Mouse (Mus musculus) heart, adult 8-10 months (tissue): ENCODE data around the gene Ninl. TPM values are rescaled to one million over a fixed set of nuclear protein-coding genes. Genes with fewer than 3 reads are reported as not detected.

Experiments used
- DNase-seq: peaks from one replicate; pipeline ENCODE4 v3.0.0; 2022; ENCODE audit warnings: low spot score
- total RNA-seq, 4 experiments: library from RNA; stranded (reverse); gene quantifications; 2 replicates each; pipeline ENCODE4 v1.2.4; 2022

Ninl gene
- total RNA-seq: 1 to 10 TPM in 3 of 4 experiments, under 1 TPM in 1; 0.82 to 2.2 (median 1.9) TPM

GRCm38 (mm10) chr2:151039232-151039695 is at the start of gene Ninl, which contains the start of gene Nanp:
Gene Ninl (minus strand): TSS chr2:151039382.
Gene Nanp (minus strand): TSS chr2:151039398.
- peak; percentile 92 for DNase-seq

- DNase-seq: no peak
These were observed 17.5 kb upstream of the Ninl start for GRCm38 (mm10) chr2:151056637-151057036.

GRCm38 (mm10) chr2:151040411-151040810 is 1.2 kb upstream of the Ninl start:
- no peak for DNase-seq

DNA sequence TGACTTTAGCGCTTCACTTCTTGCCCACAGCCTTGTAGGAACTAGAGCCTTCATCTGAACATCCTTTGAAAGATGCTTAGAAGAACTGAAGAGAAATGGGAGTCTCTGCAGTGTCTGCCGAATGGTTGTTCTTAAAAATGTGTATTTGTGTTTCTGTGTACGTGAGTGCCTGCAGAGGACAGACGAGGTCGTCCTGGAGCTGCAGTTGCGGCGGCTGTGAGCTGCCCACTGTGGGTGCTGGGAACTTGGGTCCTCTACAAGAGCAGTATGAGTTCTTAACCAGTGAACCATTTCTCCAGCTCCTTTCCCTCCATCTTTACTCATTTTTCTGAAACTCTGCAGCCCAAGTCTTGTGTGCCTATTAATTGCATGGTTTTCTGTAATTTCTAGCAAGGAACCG is 544 bp upstream of the Ninl start:
- DNase-seq: no peak

DNA sequence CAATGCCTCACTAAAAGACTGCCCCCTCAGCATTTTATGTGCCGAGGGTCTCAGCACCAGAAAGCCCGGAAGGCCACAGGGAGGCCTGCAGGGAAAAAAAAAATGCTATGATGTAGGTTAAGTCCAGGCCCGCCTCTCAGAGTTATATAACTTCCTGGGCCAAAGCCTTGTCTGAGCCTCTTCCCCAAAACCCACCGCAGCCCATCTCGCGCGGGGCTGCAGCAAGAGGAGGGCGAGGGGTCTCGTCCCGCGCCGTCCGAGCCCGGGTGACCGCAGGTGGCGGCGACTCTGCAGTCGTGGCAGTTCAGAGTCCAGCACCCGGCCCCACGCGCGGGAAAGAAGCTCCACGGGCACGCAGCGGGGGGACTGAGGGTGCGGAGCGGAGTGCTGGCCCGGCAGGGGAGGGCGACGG is 365 bp downstream of the Ninl start:
- DNase-seq: no peak

DNA sequence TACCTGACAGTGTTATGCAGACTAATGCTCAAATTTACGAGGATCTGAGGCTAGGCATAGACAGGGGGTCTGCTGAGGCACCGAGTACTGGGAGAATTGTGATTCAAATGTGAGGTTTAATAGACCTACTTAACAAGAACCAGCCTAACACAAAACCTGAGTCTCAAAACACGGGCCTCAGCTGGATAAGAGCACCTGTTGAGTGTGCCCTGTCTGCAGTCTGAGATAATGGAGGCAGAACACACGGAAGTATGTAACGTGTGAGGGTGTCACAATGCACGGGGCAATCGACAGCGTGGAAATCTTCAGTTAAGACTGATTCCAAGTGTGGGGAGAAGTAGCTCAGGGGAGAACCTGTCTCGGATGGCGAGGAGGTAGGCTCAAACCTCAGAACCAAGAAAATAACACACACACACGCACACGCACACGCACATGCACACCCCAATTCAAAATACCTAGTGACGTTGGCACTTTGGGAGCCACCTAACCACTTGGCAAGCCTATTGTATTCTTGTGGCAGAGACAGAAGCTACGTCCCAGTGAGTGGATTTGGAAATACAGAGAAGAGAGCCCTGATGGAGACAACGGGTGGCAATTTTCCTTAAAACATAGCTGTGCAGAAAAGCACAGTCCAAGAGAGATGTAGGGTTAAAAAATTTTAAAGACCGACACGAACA is 1.2 kb downstream of the Ninl start:
- no peak for DNase-seq

DNA sequence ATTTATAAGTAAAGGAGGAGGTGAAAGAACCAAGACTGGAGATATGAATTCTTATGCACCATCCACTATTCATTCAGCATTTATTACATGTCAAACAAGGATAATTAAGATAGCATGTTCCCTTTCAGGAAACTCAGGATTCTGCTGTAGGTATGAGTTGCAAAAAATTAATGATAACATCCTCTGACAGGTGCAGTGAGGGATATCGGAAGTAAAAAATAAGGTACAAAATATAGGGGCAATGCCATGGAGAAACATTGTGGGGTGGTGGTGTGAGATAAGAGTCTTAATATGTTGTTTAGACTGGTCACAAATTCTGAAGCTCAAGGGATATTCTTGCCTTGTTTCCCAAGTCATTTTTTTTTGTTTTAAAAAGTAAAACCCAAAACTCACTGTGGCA is 1.9 kb downstream of the Ninl start:
- DNase-seq: no peak

DNA sequence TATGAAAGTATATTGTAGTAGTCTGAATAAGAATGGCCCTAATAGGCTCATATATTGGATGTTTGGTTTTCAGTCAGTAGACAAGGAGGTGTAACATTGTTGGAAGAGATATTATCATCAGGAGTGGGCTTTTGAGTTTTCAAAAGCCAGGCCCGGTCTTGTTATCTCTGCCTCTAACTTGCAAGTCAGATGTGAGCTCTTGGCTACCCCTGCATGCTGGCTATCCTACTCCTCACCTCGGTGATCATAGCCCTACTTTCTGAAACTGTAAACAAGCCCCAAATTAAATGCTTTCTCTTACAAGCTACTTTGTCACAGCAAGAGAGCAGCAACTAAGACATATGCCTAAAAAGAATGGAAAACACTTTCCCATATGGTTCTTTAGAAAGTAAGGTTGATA is 2.5 kb downstream of the Ninl start:
- DNase-seq: no peak

DNA sequence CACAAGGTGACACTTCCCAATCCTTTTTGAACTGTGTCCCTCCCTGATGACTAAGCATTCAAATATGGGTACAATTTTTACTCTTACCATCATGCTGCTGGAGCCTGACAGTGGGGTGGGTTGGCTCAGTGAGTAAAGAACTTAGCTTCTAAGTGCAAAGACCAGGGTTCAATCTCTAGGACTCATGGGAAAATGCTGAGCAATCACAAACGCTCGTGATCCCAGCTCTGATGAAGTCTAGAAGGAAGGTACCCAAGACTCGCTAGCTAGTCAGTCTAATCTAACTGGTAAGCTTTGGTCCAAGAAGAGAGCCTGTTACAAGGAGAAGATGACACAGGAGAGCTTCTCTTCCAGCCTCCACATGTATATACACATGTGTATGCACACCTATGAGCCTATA is 4.7 kb downstream of the Ninl start:
- no peak for DNase-seq

DNA sequence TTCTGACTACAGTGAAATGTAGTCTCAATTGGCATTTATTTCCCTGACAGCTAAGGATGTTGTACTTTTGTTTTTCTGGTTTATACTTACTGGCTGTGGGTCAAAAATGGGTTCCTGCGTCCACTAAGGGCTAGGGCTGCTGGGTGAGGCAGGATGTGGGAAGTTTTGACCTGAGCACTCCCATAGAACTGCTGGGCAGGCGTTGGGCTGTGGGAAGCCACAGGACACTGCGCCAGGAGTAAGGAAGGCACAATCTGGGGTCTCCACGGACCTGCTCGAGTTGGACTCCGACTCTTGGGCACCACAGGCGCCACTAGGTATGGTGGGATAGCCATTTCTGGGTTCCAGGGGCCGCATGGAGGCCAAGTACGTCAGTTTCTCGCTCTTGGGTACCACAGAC is 18.0 kb downstream of the Ninl start:
- no peak for DNase-seq

- no peak for DNase-seq
These were observed 23.9 kb downstream of the Ninl start for GRCm38 (mm10) chr2:151015316-151015715.

GRCm38 (mm10) chr2:151011273-151011672 is 27.9 kb downstream of the Ninl start:
- DNase-seq: no peak

DNA sequence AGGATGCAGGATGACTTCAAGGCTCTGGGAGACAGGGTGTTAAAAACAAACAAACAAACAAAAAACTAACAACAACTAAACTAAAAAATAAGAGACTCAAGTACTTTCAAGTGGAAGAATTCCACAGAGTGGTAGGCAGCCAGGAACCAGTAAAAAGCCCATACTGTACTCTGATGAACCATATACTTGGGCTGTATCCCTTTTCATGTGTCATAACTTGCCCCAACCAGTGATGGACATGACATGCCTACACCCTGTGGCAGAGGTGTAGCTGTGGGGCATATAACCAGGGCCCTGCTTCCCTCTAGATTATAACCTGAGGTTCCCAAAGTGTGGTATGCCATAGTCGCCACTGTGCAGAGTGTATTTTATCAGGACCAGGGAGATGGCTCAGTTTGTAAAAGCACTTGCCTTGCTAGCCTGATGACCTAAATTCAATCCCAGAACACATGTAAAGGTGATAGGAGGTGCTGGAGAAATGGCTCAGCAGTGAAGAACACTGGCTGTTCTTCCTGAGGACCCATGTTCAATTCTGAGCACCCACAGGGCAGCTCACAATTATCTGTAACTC is 29.6 kb downstream of the Ninl start:
- DNase-seq: no peak

DNA sequence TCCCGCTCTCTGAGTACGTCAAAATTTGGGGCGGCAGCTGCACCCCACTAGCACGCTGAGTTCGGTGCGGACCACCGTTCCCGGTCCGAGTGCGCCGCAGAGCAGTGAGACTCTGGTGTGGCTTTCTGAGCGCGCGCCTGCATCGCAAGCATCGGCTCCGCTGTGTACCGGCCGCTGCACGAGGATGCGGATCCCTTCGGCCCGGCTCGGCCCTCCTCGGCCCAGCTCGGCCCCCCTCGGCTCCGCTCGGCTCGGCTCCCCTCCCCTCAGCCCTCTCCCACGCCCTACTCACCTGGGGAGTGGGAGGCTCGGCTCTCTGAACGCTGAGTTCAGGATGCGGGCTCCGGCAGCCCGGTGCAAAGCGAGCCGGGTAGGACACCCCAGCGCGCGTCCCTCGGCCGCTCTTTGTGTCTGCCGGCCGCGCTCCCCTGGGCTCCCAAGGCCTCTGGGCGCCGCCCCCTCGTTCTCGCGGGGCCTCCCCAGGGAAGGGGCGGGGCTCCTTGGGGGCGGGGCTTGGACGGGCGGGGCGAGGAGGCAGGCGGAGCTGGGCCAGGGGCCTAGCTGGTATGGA is 30.2 kb downstream of the Ninl start:
- peak; percentile 20 for DNase-seq

DNA sequence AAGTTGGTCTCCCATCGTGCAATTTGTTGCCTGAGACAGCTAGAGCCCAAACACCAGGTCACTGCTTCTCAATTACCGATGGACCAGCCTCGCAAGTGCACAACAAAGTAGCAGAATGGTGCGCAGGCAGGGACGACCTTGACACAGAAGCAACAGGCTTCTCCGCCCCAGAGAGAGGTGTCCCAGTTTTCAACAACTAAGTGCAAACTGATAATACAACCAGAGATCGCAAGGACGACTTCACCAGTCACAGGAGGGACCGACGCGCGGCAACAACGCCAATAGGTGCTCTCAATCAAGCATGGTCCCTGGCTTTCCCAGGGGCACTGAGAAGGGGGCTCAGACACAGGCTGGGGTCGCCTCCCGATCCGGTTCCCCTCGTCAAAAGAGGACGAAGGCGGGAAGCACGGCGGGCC is 30.7 kb downstream of the Ninl start:
- no peak for DNase-seq

DNA sequence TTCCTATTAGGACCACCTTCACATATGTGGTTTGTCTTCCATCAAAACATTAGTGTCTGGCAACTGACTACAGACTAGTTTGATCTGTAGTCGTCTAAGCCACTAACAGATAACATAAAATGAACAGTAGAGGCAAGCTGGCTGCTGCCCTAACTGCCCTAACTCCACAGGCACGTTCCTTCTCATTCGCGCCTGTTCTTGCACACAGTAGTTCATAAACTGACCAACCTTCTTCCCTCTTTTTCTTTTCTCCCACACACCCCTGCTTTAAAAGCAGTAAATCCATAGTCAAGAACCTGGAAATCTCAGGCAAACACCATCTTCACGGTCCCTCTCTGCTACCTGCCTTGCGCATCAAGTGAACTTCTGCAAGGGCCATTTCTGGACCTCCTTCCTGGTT is 31.2 kb downstream of the Ninl start:
- DNase-seq: no peak

DNA sequence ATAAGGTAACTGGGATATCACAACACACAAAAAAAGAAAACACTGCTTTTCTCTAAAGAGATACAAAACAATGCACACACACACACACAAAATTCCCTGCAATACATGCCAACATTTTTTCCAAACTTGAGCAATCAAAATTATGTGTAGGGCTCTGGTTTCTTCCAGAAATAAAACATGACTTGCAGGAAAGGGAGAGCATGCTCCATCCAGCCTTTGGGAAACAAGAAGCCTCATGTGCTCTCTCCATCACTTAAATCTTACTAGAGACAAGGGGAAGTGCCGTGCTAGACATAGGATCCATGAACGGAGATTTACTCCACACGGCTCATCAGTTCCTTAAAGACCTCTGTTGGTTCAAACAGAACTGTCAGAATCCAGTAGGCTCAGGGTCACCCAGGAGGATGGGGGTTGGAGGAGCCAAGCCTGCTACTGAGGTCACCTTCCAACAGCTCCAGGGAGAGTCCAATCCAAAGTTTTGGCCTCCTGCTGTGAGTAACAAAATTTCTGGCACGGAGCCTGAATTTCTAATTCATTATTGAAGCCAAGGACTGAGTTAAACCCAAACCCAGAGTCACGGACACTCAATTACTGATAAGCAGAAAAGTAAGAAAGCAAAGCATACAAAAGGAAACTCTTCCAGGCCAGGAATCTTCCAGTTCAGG is 32.8 kb downstream of the Ninl start:
- no peak for DNase-seq

DNA sequence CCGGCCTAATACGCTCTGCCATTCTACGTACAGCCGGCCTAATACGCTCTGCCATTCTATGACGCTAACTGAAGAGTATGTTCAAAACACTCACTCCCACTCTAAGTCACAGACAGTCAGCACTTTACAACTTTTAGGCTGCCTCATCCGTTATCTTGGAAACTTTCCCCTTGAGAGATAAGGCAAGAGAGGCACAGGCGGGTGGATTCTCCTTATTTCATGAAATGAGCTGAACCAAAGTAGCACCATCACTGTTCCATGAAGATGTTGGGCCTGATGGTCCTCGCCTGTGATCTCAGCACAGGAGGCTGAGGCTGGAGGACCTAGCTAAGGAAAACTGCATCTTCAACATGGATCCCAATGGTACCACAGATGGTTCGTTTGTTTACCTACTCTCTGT is 34.8 kb downstream of the Ninl start:
- DNase-seq: no peak

DNA sequence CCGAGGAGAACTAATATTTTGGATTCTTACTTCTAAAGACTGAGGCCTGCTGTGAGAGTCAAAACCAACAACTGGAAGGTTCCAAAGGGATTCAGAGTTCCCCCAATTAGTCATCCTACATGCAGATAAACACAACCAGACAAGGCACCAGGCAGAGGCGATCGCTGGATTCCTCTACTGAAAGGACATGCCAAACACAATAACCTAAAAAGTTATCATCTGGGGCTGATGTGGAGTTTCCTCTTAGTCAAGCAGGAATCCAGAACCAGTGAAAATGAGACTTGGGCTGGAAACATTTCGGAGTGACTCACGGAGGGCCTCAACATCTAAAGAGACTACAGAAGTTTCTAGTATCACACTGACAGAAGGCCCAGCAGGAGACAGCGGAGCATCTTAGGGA is 35.4 kb downstream of the Ninl start:
- peak; percentile 31 for DNase-seq

- DNase-seq: no peak
These were observed 37.5 kb downstream of the Ninl start for GRCm38 (mm10) chr2:151001619-151002175.

- DNase-seq: peak; percentile 48
These were observed 38.6 kb downstream of the Ninl start for GRCm38 (mm10) chr2:151000402-151001178.
